Mouse (Mus musculus) brain, embryonic 14.5 days (tissue): ENCODE data around the gene Papss1.

Experiments
- CTCF ChIP-seq: fragments of 200-500 bp; IDR thresholded peaks from 2 replicates; pipeline ENCODE4 v1.5.1; 2012; ENCODE audit warnings: inconsistent platforms, mild to moderate bottlenecking, moderate library complexity, borderline replicate concordance; ENCODE audit not compliant: insufficient read depth, insufficient read length; ENCODE audit errors: extremely low read depth
- POLR2A ChIP-seq: fragments of 200-500 bp; IDR thresholded peaks from 2 replicates; pipeline ENCODE4 v1.6.1; 2012; ENCODE audit warnings: mild to moderate bottlenecking, inconsistent platforms, borderline replicate concordance; ENCODE audit not compliant: poor library complexity, insufficient read depth, insufficient read length, severe bottlenecking; ENCODE audit errors: extremely low read depth

GRCm38 (mm10) chr3:131525229-131525628, 39.3 kb upstream of the Papss1 start:
- TF ChIP-seq POLR2A (no peak), CTCF (no peak)
